Mouse (Mus musculus): ENCODE results near the gene Ociad2.

- TF ChIP-seq CTCF (IDR thresholded peaks at IDR 0.05; ENCODE audit: borderline replicate concordance, insufficient read depth, low read length), result no peak
- no peak for TF ChIP-seq POLR2A (IDR thresholded peaks at IDR 0.05; ENCODE audit: low read depth, low read length)
Observed at GRCm38 (mm10) chr5:73313591-73313990, 27.2 kb downstream of the Ociad2 start.

All from embryonic fibroblast, embryonic 13.5 days (primary cell).